Mouse (Mus musculus) lung, postnatal 0 days (tissue): ENCODE measurements around the gene Mphosph9.

Experiments
- CTCF ChIP-seq: IDR thresholded peaks from 2 replicates; pipeline ENCODE4 v1.5.1; 2016; ENCODE audit warnings: antibody characterized with exemption, mild to moderate bottlenecking
- EP300 ChIP-seq: IDR thresholded peaks from 2 replicates; pipeline ENCODE4 v1.6.1; 2016; ENCODE audit warnings: antibody characterized with exemption, mild to moderate bottlenecking, control low read depth

DNA sequence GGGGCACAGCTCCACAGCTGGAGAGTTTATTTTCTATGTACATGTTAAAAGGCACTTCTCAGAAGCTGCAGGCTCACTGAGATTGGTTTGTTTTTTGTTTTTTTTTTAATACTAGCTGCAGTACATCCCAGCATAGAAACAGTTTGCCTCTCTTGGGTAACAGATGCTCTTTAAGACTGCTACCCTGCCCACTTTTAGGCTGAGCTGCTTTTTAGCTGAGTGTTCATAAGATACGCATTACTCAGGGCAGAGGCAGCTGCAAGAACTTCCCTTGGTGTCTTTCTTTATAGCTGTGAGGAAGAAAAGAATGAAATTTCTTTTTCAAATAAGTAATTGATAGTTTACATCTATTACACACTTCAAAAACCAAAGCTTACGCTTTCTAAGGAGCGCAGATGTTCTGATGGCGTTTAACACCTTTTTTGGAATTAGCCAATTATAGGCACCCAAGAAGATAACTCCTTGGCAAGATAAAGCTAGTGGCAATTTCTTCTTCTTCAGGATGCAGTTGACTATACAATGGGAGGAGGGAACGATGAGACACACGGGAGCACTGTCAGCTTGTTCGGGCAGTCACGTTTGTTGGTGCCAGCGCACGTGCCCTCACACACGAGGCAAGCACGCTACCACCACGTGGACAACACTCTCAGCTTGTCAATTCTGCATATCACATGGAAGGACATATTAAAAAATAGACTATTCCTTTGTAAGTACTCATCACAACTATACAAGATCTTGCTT is 75.0 kb downstream of the Mphosph9 start:
- TF ChIP-seq CTCF = no peak
- TF ChIP-seq EP300 = no peak
